Mouse (Mus musculus) granulocyte monocyte progenitor cell, adult 5-6 weeks (primary cell): ENCODE results near the gene Otub2. TPM values are rescaled to one million over a fixed set of nuclear protein-coding genes. Genes with fewer than 3 reads are reported as not detected.

Experiments used
- ATAC-seq: replicated peaks from 2 replicates; pipeline ENCODE4 v1.8.0; 2016; ENCODE audit warnings: mild to moderate bottlenecking, moderate TSS enrichment, inconsistent platforms; ENCODE audit not compliant: poor library complexity, severe bottlenecking
- total RNA-seq, 2 experiments: library from RNA; stranded (forward) in 1 of 2; stranded (reverse) in 1 of 2; fragments of 200-712, 200-1000 nt in 1 of 2; fragments of >200 nt in 1 of 2; fragmentation: Nextera tagmentation in 1 of 2; gene quantifications; 2 replicates each; pipeline ENCODE4 v1.2.3; 2014 to 2017

Otub2 gene
- total RNA-seq, 2 experiments from 2014 or later = 0.56 to 0.67 TPM

DNA sequence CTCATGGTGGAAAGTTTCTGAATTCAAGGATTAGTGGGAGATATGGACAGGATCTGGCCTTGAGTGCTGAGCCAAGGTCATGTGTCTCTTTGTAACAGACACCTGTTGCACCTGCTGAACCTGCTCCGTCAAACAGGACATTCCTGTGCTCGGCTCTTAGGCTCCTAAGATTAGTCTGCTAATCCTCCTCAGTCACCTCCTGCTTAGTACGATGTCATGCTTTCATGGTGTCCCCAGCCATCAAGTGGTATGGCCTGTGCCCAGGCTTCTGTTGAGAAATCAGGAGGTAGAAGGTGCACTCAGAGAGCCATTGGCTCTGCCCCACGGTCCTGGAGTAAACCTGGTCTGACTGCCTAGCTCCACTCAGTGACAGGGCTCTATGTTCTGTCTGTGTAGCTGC lies 17.6 kb upstream of the Otub2 start:
- ATAC-seq = no peak

DNA sequence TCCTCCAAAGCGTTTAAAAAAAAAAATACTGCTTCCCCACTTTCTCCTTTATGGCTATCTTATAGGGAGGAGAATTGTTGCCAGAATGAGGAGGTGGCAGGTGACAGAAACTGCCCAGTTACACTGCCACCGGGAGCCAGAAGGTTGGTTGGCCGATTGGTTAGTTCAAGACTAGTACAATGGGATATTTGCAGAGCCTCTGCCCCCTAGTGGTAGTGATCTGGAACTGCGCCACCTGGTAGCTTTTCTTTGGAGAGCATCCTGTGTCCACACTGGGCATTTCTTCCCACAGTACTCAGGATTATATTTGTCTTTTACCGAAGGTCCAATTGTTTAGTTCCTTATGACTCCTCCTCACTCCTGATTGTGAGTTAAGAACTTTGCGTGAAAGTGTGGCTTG lies 16.8 kb upstream of the Otub2 start:
- ATAC-seq = peak; percentile 61

DNA sequence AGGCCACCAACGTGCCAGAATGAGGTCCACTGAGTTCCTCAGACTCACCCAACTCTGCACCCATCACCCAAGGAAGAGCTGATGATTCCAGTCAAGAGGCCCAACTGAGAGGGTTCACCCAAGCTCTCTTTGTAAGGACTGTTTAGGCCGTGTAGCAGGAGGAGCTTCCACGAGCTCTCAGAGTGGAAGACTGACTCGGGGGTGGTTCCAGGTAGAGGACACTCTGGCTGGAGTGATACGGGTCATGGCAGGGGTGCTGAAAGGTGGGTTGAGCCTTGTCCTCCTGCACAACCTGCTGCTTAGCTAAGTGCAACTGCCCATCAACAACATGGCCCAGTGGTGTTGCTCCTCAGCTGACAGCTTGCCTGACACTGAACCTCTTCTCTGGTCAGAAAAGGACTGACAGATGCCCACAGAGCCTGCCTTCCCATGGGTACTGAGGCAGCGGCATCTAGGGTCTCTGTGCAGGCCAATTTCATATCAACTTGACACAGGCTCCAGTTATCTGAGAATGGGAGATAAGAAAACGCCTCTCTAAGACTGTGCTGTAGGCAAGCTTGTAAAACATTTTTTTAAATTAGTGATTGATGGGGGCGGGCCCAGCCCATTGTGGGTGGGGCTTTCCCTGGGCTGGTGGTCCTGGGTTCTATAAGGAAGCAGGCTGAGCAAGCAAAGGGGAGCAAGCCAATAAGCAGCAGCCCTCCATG lies 14.8 kb upstream of the Otub2 start:
- ATAC-seq = no peak

DNA sequence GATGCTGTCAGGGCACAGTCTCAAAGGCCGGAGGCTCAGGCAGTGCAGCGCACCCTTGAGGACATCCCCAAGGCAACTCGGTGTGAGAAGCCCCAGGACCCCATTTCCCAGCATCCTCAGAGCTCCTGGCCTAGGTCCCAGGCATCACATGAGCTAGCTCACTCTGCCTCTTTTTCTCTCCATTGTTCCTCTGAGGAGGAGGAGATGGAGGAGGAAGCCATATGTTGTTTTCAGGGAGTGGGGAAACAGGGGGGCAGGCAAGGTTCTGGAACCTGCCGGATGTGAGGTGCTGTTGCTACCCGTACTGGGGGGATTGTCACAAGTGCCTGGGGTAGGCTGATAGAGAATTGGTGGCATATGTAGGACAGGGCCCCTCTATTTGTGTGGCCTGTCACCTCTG lies 12.4 kb upstream of the Otub2 start:
- no peak for ATAC-seq

DNA sequence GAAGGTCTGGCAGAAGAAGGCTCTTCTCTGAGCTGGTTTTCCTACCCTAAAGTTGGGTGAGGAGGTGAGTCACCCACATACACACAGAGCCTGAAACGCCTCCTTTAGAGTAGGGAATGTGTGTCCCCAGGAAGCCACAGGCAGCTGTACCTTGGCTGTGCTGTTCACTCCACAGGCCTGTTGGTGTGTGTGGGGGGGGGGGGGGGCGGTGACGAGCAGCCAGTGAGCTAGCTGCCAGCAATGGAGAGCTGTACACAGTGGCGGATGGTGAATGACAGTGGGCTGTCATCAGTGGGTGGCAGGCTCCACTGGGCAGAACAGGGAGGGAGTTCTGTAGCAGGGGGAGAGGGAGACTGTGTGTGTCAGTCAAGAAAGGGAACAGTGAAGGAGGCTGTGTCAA lies 11.7 kb upstream of the Otub2 start:
- ATAC-seq = no peak

DNA sequence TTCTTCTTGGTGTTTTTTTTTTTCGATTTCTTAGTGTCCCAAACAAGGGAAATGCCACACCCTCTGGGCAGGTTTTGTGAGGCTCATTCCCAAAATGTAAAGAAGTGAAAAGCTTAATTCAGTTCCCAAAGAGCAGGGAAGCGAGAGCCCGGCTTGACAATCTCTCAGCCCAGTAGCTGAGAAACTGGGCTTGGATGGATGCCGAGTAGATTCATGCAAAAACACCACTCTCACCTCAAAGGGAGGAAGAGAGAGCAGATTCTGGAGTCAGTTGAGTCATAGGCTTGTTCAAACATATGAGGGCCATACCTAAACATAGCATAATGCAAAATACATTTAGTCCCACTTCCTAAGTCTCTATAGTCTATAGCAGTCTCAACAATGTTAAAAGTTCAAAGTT lies 8.3 kb upstream of the Otub2 start:
- no peak for ATAC-seq

DNA sequence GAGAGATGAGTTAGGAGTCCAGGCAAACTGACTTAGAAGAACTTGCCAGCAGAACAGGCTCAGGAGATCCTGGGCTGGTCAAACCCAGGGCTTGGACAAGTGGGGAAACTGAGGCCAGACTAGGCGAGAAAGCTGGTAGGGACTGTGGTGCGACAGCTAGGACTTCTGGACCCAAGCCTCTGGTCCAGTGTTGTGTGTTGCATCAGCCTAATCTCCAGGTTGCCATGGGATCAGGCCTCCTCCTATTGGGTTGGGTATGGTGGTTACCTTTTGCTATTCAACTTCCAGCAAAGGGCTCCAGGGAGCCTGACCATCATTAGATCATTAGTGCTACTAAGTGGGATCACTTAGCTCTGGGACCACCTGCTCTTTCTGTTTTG lies 856 bp downstream of the Otub2 start:
- ATAC-seq = no peak

DNA sequence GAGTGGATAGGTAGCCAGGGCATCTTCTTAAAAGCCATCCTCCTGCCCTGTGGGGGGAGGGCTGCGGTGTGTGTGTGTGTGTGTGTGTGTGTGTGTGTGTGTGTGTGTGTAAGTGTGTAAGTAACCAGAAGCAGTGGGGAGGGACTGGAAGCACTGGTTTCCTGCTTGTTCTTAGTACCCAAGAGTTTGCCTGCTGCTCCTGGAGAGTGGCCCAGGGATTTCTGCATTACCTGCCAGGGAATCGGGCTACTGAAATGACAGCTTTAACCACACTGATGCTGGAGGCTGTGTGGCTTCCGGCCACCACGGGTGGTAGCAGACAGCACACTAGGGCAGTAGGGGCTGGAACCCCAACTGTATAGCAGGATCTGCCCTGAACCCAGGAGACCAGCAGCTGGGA lies 1.5 kb downstream of the Otub2 start:
- ATAC-seq = no peak

DNA sequence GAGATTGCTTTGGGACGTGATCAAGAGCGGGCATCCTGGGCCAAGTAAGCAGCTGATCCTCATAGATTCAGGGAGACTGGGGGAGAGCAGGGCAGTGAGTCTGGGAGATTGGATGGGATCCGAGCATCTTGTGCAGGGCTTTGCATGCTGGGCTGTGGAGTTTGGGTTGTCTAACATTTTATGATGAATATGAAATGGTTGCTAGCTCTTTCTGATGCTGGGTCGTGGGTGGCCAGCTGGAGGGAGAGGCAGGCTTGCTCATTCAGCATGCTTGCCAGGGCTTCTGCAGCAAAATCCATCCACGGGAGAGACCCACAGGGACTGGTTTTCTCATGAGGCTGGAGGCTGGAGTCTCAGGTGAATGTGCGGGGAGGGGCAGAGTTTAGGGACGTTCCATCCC lies 2.6 kb downstream of the Otub2 start:
- ATAC-seq = no peak

DNA sequence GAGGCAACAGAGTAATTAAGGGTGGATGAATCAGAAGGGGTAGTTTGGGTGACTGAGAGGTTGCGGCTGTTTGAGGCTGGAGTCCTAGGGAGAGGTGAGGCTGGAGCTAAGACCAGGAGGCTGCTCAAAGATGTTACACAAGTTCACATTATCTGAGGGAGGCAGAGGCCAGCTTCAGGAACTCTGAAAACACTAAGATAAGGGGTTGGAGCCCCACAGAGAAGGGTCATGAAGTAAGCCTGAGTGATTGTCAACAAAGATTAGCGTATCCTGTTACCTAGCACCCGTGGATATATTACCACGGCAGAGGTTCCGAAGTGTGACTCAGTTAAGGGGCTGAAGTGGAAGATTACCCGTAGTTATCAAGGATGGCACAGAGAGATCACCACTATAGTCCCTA lies 5.0 kb downstream of the Otub2 start:
- ATAC-seq = peak; percentile 45

DNA sequence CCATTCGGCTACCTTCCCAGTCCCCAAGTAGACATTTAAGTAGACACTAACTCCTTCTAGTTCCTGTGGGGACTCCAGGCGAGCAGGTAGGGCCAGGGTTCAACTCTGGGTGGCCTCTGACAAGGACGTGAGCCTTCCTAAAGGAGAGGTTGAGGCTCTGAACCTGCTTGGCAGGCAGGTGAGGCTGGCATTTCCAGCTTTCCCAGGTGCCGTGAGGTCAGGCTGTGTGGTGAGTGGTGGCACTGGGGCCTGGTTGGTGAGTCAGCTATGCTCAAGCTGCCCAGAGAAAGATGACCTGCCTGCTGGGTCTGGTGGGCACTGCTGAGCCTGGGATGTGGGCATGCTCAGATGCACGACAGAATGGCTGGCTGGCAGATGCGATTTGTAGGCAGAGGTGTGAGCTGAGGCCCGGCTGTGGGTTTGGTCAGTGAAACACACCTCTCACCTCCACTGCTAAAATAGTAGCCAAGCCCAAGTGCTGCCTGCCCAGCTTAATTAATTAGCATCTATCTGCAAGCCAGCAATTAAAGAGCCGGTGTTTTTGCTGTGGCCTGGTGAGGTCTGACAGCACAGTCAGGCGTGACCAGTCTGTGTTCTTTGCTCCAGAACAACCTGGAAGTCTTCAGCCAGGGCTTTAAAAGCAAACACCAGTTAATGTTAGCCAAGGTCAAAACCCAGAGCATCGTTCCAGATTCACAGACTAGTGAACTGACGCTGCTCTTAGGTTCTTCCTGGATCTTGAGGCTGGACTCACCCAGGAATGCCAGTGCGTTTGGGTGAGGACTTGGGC lies 7.2 kb downstream of the Otub2 start:
- no peak for ATAC-seq

DNA sequence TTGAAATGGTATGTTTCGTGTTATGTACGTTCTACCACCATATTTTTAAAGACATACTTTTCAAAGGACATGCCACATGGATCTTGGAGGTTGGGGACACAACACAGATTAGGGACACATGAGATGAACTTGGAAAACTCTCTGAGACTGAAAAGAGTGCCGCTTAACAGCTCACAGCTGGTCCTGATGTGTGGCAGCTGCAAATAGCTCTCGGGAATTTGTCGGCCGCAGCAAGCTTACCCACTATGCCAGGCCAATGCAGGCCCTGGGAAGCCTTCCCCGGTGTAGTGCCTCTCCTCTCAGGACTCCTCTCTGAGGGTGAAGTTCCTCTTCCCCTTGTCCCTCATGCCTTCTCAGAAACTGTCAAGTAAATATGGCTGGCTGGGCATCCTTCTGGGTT lies 8.3 kb downstream of the Otub2 start:
- no peak for ATAC-seq

DNA sequence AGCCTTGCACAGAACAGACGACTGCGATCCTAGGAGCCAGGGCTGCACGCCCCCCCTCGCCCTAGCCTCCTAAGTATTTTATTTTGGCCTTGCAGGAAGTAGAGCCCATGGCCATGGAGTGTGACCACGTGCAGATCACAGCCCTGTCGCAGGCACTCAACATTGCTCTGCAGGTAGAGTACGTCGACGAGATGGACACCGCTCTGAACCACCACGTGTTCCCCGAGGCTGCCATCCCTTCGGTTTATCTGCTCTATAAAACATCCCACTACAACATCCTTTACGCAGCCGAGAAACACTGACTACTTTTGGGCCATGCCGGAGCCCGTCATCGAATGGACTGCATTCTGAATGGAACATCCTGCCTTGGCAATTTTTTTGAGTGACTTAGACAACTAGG lies 15.6 kb downstream of the Otub2 start:
- no peak for ATAC-seq

DNA sequence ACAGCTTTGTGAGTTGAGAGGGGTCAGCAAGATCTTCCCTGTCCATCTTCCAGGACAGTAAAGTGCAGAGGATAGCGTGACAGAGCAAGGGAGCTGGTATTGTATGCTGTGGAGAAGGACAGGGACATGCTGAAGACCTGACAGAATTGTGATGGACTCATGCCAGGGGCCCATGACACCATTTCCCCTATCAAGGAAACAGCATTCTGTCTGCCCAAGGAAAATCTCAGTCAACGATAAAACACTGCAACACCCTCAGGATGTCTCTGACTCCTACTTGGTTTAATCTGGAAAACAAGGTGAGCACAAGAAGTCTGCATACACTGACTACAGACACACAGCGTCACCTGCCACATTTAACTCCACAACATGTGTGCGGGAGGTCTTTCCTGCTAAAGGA lies 19.2 kb downstream of the Otub2 start, which contains the start of gene 9330161L09Rik:
Gene 9330161L09Rik, minus strand, starts transcription at position 101 of the 400 bp plus-strand sequence.
- no peak for ATAC-seq

DNA sequence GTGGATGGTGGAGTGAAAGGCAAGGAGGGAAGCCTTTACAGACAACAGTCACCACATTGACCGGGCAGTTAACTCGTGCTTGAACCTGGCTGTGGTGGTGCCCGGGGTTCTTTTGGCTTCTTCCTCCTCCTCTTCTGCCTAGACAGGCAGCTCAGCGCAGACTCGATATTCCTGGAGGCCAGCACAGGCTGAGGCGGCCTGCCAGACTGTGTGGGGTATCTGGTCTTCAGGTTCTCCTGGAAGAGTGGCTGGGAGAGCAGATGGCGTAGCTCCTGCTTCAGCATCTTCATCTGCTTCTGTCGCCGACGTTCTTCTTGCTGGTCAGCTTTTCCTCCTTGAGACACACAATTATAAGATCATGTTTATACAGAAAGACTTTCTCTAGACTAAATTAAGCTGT lies 19.7 kb downstream of the Otub2 start:
- no peak for ATAC-seq

DNA sequence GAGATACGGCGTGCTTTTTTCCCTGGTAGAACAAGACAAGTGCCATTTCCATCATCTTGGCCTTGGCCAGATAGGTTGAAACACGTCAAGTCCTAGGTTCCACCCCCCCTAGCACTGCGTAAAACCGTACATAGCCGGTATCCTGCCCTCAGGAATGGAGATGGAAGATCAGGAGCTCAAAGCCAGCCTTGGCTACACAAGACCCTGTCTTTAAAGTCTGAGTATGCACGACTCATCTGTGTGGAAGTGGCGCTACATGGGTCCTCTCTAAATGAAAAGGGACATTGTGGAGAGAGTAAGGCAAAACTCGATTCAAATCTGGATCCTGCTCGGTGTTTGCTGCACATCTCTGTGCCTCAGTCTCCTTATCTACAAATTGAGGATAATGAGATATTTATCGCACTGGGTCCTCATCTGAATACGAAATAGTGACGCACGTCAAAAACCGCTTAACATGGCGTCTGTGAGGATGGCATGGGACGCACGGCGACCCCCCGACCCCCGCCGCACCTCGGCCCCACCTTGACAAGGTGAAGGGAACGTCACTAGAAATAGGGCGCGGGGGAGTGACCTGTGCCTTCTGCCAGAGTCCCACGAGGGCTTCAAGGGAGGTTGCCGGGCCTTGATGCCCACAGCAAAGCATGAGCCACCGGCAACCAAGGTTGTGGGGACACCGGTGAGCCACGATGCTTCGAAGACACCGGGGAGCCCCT lies 36.7 kb downstream of the Otub2 start:
- peak; percentile 29 for ATAC-seq

DNA sequence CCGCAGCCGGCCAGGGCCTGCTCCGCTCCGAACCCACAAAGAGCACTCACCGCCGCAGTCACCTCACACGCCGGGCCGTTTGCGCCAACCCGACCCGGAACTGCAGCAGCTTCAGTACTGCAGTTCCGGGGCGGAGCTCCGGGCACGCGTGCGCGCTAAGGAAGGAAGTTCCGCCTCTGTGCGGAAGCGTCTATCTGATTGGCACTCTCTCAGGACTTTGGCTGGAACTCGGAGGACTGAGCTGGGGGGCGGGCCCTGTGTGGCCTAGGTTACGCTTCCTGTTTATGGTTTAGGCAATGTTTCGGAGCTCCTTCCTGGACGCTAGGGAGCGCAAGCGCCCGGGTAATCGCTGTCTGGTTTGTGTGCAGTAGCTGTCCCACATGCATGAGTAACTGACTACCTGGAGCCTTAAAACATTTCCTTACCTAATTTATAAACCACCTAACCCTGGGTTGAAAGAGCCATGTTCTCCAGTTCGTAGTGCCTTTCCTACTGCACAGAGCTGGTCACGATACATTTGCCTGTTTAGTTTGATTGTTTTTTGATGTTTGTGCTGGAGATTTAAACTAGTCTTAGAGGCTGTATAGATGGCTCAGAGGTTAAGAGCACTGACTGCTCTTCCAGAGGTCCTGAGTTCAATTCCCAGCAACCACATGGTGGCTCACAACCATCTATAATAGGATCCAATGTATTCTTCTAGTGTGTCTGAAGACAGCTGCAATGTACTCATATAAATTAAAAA lies 37.4 kb downstream of the Otub2 start, which contains the start of gene Ddx24:
Gene Ddx24, minus strand, starts transcription at position 102 of the 742 bp plus-strand sequence.
- peak; percentile 98 for ATAC-seq

DNA sequence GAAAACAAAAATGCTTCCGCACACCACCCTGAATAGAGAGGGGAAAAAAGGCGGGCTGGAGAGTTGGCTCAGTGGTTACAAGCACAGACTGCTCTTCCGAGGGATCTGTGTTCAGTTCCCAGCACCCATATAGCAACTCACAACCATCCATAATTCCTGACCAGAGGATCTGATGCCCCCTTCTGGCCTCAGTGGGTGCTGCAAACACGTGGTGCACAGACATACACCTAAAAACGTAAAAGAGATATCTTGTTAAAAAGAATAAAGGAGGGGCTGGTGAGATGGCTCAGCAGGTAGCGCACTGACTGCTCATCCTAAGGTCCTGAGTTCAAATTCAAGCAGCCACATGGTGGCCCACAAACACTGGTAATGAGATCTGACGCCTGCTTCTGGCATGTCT lies 38.2 kb downstream of the Otub2 start:
- no peak for ATAC-seq

DNA sequence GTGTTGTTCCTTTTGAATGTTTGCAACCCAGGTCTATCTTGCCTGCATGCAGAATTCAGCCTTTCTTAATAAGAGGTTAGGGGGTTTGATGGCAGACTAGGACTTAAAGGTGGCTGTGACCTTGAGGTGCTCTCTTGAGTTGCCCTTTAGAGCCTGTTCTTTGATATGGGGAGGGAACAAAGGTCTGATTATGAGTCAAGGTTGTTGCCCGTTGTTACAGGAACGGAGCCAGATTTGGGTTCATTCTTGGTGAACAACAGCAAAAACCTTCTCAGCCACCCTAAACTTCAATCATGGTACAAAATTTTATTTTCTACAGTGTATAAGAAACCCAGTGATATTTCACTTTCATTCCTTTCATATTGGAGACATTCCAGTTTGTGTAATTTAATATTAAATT lies 44.9 kb downstream of the Otub2 start:
- ATAC-seq = no peak

DNA sequence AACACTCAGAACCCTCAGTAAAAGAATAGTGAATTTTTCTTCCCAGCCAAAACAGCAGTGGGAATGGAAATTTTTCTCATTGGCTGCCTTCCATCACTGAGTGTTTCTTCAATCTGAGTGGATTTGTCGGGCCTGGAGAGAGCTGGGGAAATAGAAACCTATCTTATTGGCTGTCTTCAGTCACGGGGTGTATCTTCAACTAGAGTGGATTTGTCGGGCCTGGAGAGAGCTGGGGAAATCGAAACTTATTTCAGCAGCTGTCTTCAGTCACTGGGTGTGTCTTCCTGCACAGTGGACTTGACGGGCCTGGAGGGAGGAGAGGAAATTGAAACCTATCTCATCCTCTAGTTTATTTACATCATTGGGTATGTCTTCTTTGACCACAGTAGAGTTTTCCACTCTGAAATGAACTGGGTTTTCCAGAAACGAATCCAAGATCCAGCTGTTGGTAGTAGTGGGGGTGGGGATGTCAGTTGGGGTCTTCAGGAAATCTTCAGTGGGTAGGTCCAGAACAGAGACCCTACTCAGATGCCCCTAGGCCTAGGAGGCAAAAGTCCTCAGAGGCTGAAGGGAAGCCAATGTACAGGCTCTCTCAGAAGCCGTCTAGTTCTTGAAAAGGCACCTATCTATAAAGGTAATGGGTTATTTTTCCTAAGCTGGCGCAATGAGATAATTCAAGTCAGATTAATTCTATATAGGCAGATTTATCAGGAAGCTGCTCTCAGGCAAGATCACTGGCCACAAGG lies 45.7 kb downstream of the Otub2 start, which contains the start of gene Ifi27:
Gene Ifi27, plus strand, starts transcription at position 226 of the 746 bp plus-strand sequence.
- ATAC-seq = peak; percentile 89
